In genomic region chr11:62220756-62221510, GRCm38 (mm10) we compare ENCODE assay signal across 12 mouse cellular contexts. TPM values are rescaled to one million over a fixed set of nuclear protein-coding genes. Genes with fewer than 3 reads are reported as not detected.
A peak's percentile ranks its signal among the peaks of the same experiment; 100 is the strongest.
DNase-seq lines count a peak whose midpoint lies in the region; ATAC-seq lines count a peak whose summit lies in the region.
"Had no signal": no experiment of that assay in that cellular context is flagged by ENCODE, and none has a peak within 500 bp of the region (broad histone marks: within the 10 kb centered on the region; RNA-seq: fewer than 3 reads in every experiment).

No protein-coding gene starts in this region.

- no peaks in the 10 kb centered on the region for H3K36me3 ChIP-seq in heart, embryonic 13.5 days
- H3K36me3 ChIP-seq: embryonic facial prominence, embryonic 15.5 days; midbrain, embryonic 15.5 days had no signal

- no peak overlapping the region for H3K4me3 ChIP-seq in heart, embryonic 13.5 days
- H3K4me3 ChIP-seq: embryonic facial prominence, embryonic 15.5 days; layer of hippocampus, adult 2 months; liver, embryonic 15.5 days; midbrain, embryonic 15.5 days had no signal

- H3K9me3 ChIP-seq in heart, embryonic 13.5 days = no peaks in the 10 kb centered on the region
- H3K9me3 ChIP-seq: embryonic facial prominence, embryonic 15.5 days; liver, embryonic 15.5 days; midbrain, embryonic 15.5 days had no signal

- no peak for ATAC-seq in heart, embryonic 13.5 days (ENCODE audit: extremely low read depth, insufficient number of reproducible peaks, low FRiP score, low TSS enrichment)
- ATAC-seq: midbrain, embryonic 15.5 days had no signal

- no peak overlapping the region for H3K4me2 ChIP-seq in heart, embryonic 13.5 days
- H3K4me2 ChIP-seq: embryonic facial prominence, embryonic 15.5 days; liver, embryonic 15.5 days; midbrain, embryonic 15.5 days had no signal

- no peak overlapping the region for H3K9ac ChIP-seq in heart, embryonic 13.5 days
- H3K9ac ChIP-seq: embryonic facial prominence, embryonic 15.5 days; liver, embryonic 15.5 days; midbrain, embryonic 15.5 days had no signal

- H3K27ac ChIP-seq in heart, embryonic 13.5 days (replicated peaks) = peak overlapping the region; percentile 60; the same call in 1 of the 2 replicates
- H3K27ac ChIP-seq: embryonic facial prominence, embryonic 15.5 days; layer of hippocampus, adult 2 months; liver, embryonic 15.5 days; midbrain, embryonic 15.5 days had no signal

- H3K4me1 ChIP-seq in heart, embryonic 13.5 days = peaks cover 38% of the 10 kb centered on the region
- H3K4me1 ChIP-seq: midbrain, embryonic 15.5 days had no signal

- peak; percentile 23 for DNase-seq in gastrocnemius, postnatal 25 days
- no peak for DNase-seq in gastrocnemius, postnatal 10 days
- peak; percentile 93 for DNase-seq in 3T3-L1 (ENCODE audit: low read depth, low spot score)
- DNase-seq in kidney, postnatal 14 days = peak; percentile 56
- no peak for DNase-seq in frontal cortex, postnatal 14 days (ENCODE audit: low spot score in 2 of 2)
- DNase-seq in embryo, embryonic 10.5 days (ENCODE audit: low spot score) = no peak
- DNase-seq in cerebellum, adult 9-10 months = no peak

- H3K27me3 ChIP-seq in heart, embryonic 13.5 days (replicated peaks) = no peaks in the 10 kb centered on the region
- H3K27me3 ChIP-seq: embryonic facial prominence, embryonic 15.5 days; liver, embryonic 15.5 days; midbrain, embryonic 15.5 days had no signal

- WGBS in heart, embryonic 13.5 days = 54% methylated on average over 7 of the region's 7 CpGs

RNA-seq across cellular contexts. Expression of gene Adora2b, which starts 27.9 kb away (rescaled TPM):
- under 1 TPM; 0.49 to 0.94 TPM for total RNA-seq in gastrocnemius, postnatal 25 days (2021)
- 1 to 10 TPM in 1 of 2 experiments, under 1 TPM in 1; 0.88 to 1.3 TPM for total RNA-seq in gastrocnemius, postnatal 10 days (2021)
- polyA plus RNA-seq in heart, embryonic 13.5 days (2015; fragmentation: Nextera tagmentation; extraction: Ambion mirVana) = 1.4 and 2.0 TPM in 2 replicates

Comparison
In these comparisons a context has a peak if more than half of its experiments do, and no peak if none do; other contexts are left out.
1. DNase-seq: peak in gastrocnemius, postnatal 25 days (single experiment), 3T3-L1 (single experiment) and kidney, postnatal 14 days (single experiment); none in gastrocnemius, postnatal 10 days (single experiment), frontal cortex, postnatal 14 days (0 of 2), embryo, embryonic 10.5 days (single experiment) and cerebellum, adult 9-10 months (single experiment).